Mouse (Mus musculus) cerebellum, adult 11 months (tissue): ENCODE data around the gene Rasa1.
A peak's percentile ranks its signal among the peaks of the same experiment; 100 is the strongest.

Experiments used
- DNase-seq: peaks from one replicate; pipeline ENCODE4 v3.0.0; 2022

Gene Rasa1

GRCm38 (mm10) chr13:85288843-85289713 lies at the start of gene Rasa1:
TSS of gene Rasa1 (minus strand) at chr13:85289130.
- peak; percentile 96 for DNase-seq

- DNase-seq = peak; percentile 21
Measured at GRCm38 (mm10) chr13:85311547-85311946, 22.6 kb upstream of the Rasa1 start.

- DNase-seq = peak; percentile 30
Measured at GRCm38 (mm10) chr13:85310968-85311367, 22.0 kb upstream of the Rasa1 start.

- DNase-seq = no peak
Measured at GRCm38 (mm10) chr13:85310483-85310882, 21.6 kb upstream of the Rasa1 start.

- no peak for DNase-seq
Measured at GRCm38 (mm10) chr13:85306039-85306438, 17.1 kb upstream of the Rasa1 start.

- no peak for DNase-seq
Measured at GRCm38 (mm10) chr13:85290651-85291050, 1.7 kb upstream of the Rasa1 start.

GRCm38 (mm10) chr13:85288574-85288842 lies 422 bp downstream of the Rasa1 start:
- no peak for DNase-seq

GRCm38 (mm10) chr13:85287876-85288573 lies 905 bp downstream of the Rasa1 start:
- DNase-seq = no peak

GRCm38 (mm10) chr13:85282626-85283025 lies 6.3 kb downstream of the Rasa1 start:
- DNase-seq = no peak

GRCm38 (mm10) chr13:85278951-85279350 lies 10.0 kb downstream of the Rasa1 start:
- DNase-seq = no peak

- no peak for DNase-seq
Measured at GRCm38 (mm10) chr13:85274572-85274971, 14.4 kb downstream of the Rasa1 start.

- DNase-seq = no peak
Measured at GRCm38 (mm10) chr13:85273788-85274187, 15.1 kb downstream of the Rasa1 start.

- peak; percentile 8 for DNase-seq
Measured at GRCm38 (mm10) chr13:85238760-85239159, 50.2 kb downstream of the Rasa1 start.

- no peak for DNase-seq
Measured at GRCm38 (mm10) chr13:85218656-85219055, 70.3 kb downstream of the Rasa1 start.

GRCm38 (mm10) chr13:85210353-85210752 lies 78.6 kb downstream of the Rasa1 start:
- no peak for DNase-seq

GRCm38 (mm10) chr13:85208656-85209055 lies 80.3 kb downstream of the Rasa1 start:
- no peak for DNase-seq

GRCm38 (mm10) chr13:85207493-85207892 lies 81.4 kb downstream of the Rasa1 start:
- DNase-seq = no peak

GRCm38 (mm10) chr13:85191253-85191652 lies 97.7 kb downstream of the Rasa1 start:
- DNase-seq = no peak

GRCm38 (mm10) chr13:85189644-85190121 lies 99.2 kb downstream of the Rasa1 start:
- no peak for DNase-seq

GRCm38 (mm10) chr13:85188903-85189643 lies 99.9 kb downstream of the Rasa1 start, which contains the start of gene Ccnh:
TSS of gene Ccnh (plus strand) at chr13:85189408.
- DNase-seq = peak; percentile 90
